ENCODE assay signal across 12 mouse cellular contexts in the genomic region with DNA sequence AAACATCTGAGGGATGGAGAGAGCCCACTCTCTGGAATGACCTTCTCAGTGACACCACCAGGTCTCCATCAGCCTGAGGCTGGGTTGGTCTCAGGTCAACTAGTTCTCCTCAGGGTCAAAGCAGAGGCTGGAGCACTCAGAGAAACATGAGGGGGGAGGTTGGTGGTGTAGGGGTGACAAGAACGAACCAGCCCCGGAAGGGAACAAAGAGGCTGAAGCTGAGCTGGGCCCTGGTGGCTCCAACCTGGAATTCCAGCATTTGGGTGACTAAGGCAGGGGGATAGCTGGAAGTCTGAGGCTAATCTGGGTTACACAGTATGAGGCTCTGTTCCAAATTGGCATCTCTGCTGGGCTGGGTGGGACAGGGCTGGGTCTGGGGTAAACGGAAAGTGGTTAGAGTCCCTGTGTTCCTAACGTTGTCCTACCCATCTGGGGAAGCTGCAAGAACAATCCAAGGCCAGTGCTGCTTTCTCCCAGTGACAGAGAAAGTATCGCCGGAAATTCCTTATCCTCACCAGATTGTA. TPM values are rescaled to one million over a fixed set of nuclear protein-coding genes. Genes with fewer than 3 reads are reported as not detected.
DNase-seq lines count a peak whose midpoint lies in the region; ATAC-seq and TF ChIP-seq lines count a peak whose summit lies in the region.
"Had no signal": no experiment of that assay in that cellular context is flagged by ENCODE, and none has a peak within 500 bp of the region (broad histone marks: within the 10 kb centered on the region; RNA-seq: fewer than 3 reads in every experiment).

No protein-coding gene starts in this region.

- H3K4me1 ChIP-seq in heart, embryonic 14.5 days (ENCODE audit: control insufficient read depth in 2 of 2, insufficient read depth in 2 of 2, low read length in 2 of 2) = peaks cover 28 to 34% of the 10 kb centered on the region in 2 experiments
- H3K4me1 ChIP-seq in testis, adult 2 months (ENCODE audit: control insufficient read depth, insufficient read depth, low read length) = peaks cover 3% of the 10 kb centered on the region
- H3K4me1 ChIP-seq in intestine, postnatal 0 days (replicated peaks; ENCODE audit: control insufficient read depth, insufficient read depth, low read length) = no peaks in the 10 kb centered on the region
- no peaks in the 10 kb centered on the region for H3K4me1 ChIP-seq in kidney, adult 2 months (ENCODE audit: control insufficient read depth, insufficient read depth, low read length)

- ATAC-seq in heart, embryonic 14.5 days (ENCODE audit: insufficient number of reproducible peaks, insufficient read depth, low FRiP score, low read depth) = no peak
- peak; percentile 6; the same call in 1 of the 2 replicates for ATAC-seq in intestine, postnatal 0 days

- H3K4me2 ChIP-seq in heart, embryonic 14.5 days (ENCODE audit: low read length) = peak overlapping the region; percentile 25
- H3K4me2 ChIP-seq in intestine, postnatal 0 days (replicated peaks; ENCODE audit: low read depth) = no peak overlapping the region

- H3K36me3 ChIP-seq in heart, embryonic 14.5 days (ENCODE audit: control insufficient read depth, insufficient read depth, low read length) = no peaks in the 10 kb centered on the region
- no peaks in the 10 kb centered on the region for H3K36me3 ChIP-seq in testis, adult 2 months (ENCODE audit: control insufficient read depth, insufficient read depth, low read length)
- H3K36me3 ChIP-seq in intestine, postnatal 0 days (ENCODE audit: control insufficient read depth, insufficient read depth) = no peaks in the 10 kb centered on the region
- H3K36me3 ChIP-seq in kidney, adult 2 months (ENCODE audit: control insufficient read depth, insufficient read depth, low read length) = no peaks in the 10 kb centered on the region

- no peaks in the 10 kb centered on the region for H3K9me3 ChIP-seq in heart, embryonic 14.5 days (ENCODE audit: control insufficient read depth, low read length)
- no peaks in the 10 kb centered on the region for H3K9me3 ChIP-seq in intestine, postnatal 0 days (ENCODE audit: control insufficient read depth)

- no peak for TF ChIP-seq POLR2A in testis, adult 2 months (IDR thresholded peaks at IDR 0.05; ENCODE audit: control insufficient read depth, low read depth, low read length)
- TF ChIP-seq POLR2A in kidney, adult 2 months (IDR thresholded peaks at IDR 0.05; ENCODE audit: low read depth, low read length) = no peak

- peak overlapping the region; percentile 34 for H3K9ac ChIP-seq in heart, embryonic 14.5 days (ENCODE audit: low read length)
- no peak overlapping the region for H3K9ac ChIP-seq in intestine, postnatal 0 days (ENCODE audit: low read depth, low read length)
- H3K9ac ChIP-seq: liver, embryonic 14.5 days had no signal

- no peak overlapping the region for H3K4me3 ChIP-seq in heart, embryonic 14.5 days (ENCODE audit: control insufficient read depth in 1 of 2, insufficient read depth in 1 of 2, low read depth in 1 of 2, low read length in 2 of 2)
- no peak overlapping the region for H3K4me3 ChIP-seq in testis, adult 2 months (ENCODE audit: control insufficient read depth, low read depth, low read length)
- no peak overlapping the region for H3K4me3 ChIP-seq in intestine, postnatal 0 days (ENCODE audit: low read depth, low read length)
- no peak overlapping the region for H3K4me3 ChIP-seq in kidney, adult 2 months (ENCODE audit: insufficient read depth, low read depth, low read length)
- H3K4me3 ChIP-seq: gastrocnemius, adult 2 months had no signal

- no peaks in the 10 kb centered on the region for H3K27me3 ChIP-seq in heart, embryonic 14.5 days (ENCODE audit: control insufficient read depth, insufficient read depth, low read length)
- no peaks in the 10 kb centered on the region for H3K27me3 ChIP-seq in testis, adult 2 months (ENCODE audit: control insufficient read depth, insufficient read depth, low read length)
- H3K27me3 ChIP-seq in intestine, postnatal 0 days (replicated peaks; ENCODE audit: control insufficient read depth, insufficient read depth, low read length) = no peaks in the 10 kb centered on the region
- no peaks in the 10 kb centered on the region for H3K27me3 ChIP-seq in kidney, adult 2 months (replicated peaks; ENCODE audit: control insufficient read depth, insufficient read depth, low read length)

- 12% methylated on average over 6 of the region's 6 CpGs for WGBS in heart, embryonic 14.5 days
- 39% methylated on average over 6 of the region's 6 CpGs for whole genome bisulfite sequencing in intestine, postnatal 0 days
- 40% methylated on average over 6 of the region's 6 CpGs for WGBS in kidney, adult 2 months

- no peak for DNase-seq in heart, postnatal 4 days
- no peak for DNase-seq in testis, postnatal 10 days (ENCODE audit: low spot score)
- no peak for DNase-seq in layer of hippocampus, adult 11-12 months (ENCODE audit: low spot score)
- no peak for DNase-seq in kidney, adult 2 months
- DNase-seq in thymus, adult 18-20 months = no peak

- no peak for TF ChIP-seq CTCF in testis, adult 2 months (IDR thresholded peaks at IDR 0.05; ENCODE audit: control insufficient read depth, insufficient read depth, insufficient replicate concordance, low read depth, low read length)
- TF ChIP-seq CTCF in intestine, postnatal 0 days (IDR thresholded peaks at IDR 0.05; ENCODE audit: low read depth) = no peak
- TF ChIP-seq CTCF in kidney, adult 2 months (conservative IDR thresholded peaks at IDR 0.05; ENCODE audit: insufficient read depth, insufficient read length, low read depth, low read length) = no peak

- peak overlapping the region in 1 of 2 experiments; percentile 28; a peak in 1 of 4 replicates for H3K27ac ChIP-seq in heart, embryonic 14.5 days (replicated peaks in 1 of 2; ENCODE audit: control insufficient read depth in 1 of 2, insufficient read depth in 1 of 2, low read depth in 2 of 2, low read length in 2 of 2)
- peak overlapping the region; percentile 69 for H3K27ac ChIP-seq in testis, adult 2 months (ENCODE audit: control insufficient read depth, insufficient read depth, low read depth, low read length)
- H3K27ac ChIP-seq in intestine, postnatal 0 days (ENCODE audit: low read depth, low read length) = no peak overlapping the region
- H3K27ac ChIP-seq in kidney, adult 2 months (ENCODE audit: insufficient read depth, low read depth, low read length) = no peak overlapping the region
- H3K27ac ChIP-seq: gastrocnemius, adult 2 months; liver, embryonic 14.5 days had no signal

RNA-seq across cellular contexts. Expression of gene Pcnx2, which starts 27.9 kb away (rescaled TPM):
- polyA plus RNA-seq in heart, embryonic 14.5 days (2014; fragmentation: Nextera tagmentation; extraction: Ambion mirVana) = 0.11 TPM in 1 of 2 replicates, not detected in the other
- total RNA-seq in heart, postnatal 4 days (2021) = under 1 TPM; 0.38 to 0.41 TPM
- polyA plus RNA-seq in testis, adult 2 months (2012; rRNA removed) = 8.4 and 12.0 TPM in 2 replicates
- 0.04 and 0.29 TPM in 2 replicates for polyA plus RNA-seq in intestine, postnatal 0 days (2015; fragmentation: Nextera tagmentation; extraction: Ambion mirVana)
- polyA plus RNA-seq in kidney, adult 2 months (2012; rRNA removed) = 0.20 and 0.23 TPM in 2 replicates
- total RNA-seq: monocyte, adult 5-6 weeks had no signal
- polyA plus RNA-seq: C2C12 had no signal

RNA-seq across cellular contexts. Expression of gene Map3k21, which starts 40.0 kb away (rescaled TPM):
- 0.04 and 0.13 TPM in 2 replicates for polyA plus RNA-seq in heart, embryonic 14.5 days (2014; fragmentation: Nextera tagmentation; extraction: Ambion mirVana)
- under 1 TPM; 0.36 TPM for total RNA-seq in heart, postnatal 4 days (2021)
- 3.2 and 3.3 TPM in 2 replicates for polyA plus RNA-seq in testis, adult 2 months (2012; rRNA removed)
- 4.5 and 5.1 TPM in 2 replicates for polyA plus RNA-seq in intestine, postnatal 0 days (2015; fragmentation: Nextera tagmentation; extraction: Ambion mirVana)
- polyA plus RNA-seq in kidney, adult 2 months (2012; rRNA removed) = 4.4 and 5.0 TPM in 2 replicates
- total RNA-seq: monocyte, adult 5-6 weeks had no signal
- polyA plus RNA-seq: C2C12 had no signal
